Mouse (Mus musculus): ENCODE data around the gene Agmo.

The Agmo gene

GRCm38 (mm10) chr12:37241566-37242021, at the start of gene Agmo:
Gene Agmo (plus strand): TSS chr12:37241641.
- in situ Hi-C loops (cut with MboI, MseI): no loop called here

- in situ Hi-C loops (cut with MboI, MseI): no loop called here
These were observed 10.3 kb upstream of the Agmo start for GRCm38 (mm10) chr12:37231119-37231518.

GRCm38 (mm10) chr12:37240975-37241565, 371 bp upstream of the Agmo start:
- in situ Hi-C loops (cut with MboI, MseI): no loop called here

GRCm38 (mm10) chr12:37242484-37242883, 1.0 kb downstream of the Agmo start:
- in situ Hi-C loops (cut with MboI, MseI): no loop called here

GRCm38 (mm10) chr12:37244876-37245275, 3.4 kb downstream of the Agmo start:
- in situ Hi-C loops (cut with MboI, MseI): no loop called here

- in situ Hi-C loops (cut with MboI, MseI): no loop called here
These were observed 10.2 kb downstream of the Agmo start for GRCm38 (mm10) chr12:37251688-37252087.

GRCm38 (mm10) chr12:37257099-37257498, 15.7 kb downstream of the Agmo start:
- in situ Hi-C loops (cut with MboI, MseI): no loop called here

GRCm38 (mm10) chr12:37259771-37260528, 18.5 kb downstream of the Agmo start:
- in situ Hi-C loops (cut with MboI, MseI): no loop called here

GRCm38 (mm10) chr12:37263685-37264084, 22.2 kb downstream of the Agmo start:
- in situ Hi-C loops (cut with MboI, MseI): no loop called here

GRCm38 (mm10) chr12:37268636-37269152, 27.3 kb downstream of the Agmo start:
- in situ Hi-C loops (cut with MboI, MseI): no loop called here

- in situ Hi-C loops (cut with MboI, MseI): no loop called here
These were observed 31.2 kb downstream of the Agmo start for GRCm38 (mm10) chr12:37272660-37273059.

- in situ Hi-C loops (cut with MboI, MseI): no loop called here
These were observed 32.7 kb downstream of the Agmo start for GRCm38 (mm10) chr12:37273964-37274657.

- in situ Hi-C loops (cut with MboI, MseI): no loop called here
These were observed 33.2 kb downstream of the Agmo start for GRCm38 (mm10) chr12:37274658-37275019.

- in situ Hi-C loops (cut with MboI, MseI): no loop called here
These were observed 65.6 kb downstream of the Agmo start for GRCm38 (mm10) chr12:37306956-37307466.

GRCm38 (mm10) chr12:37310786-37311185, 69.3 kb downstream of the Agmo start:
- in situ Hi-C loops (cut with MboI, MseI): no loop called here

- in situ Hi-C loops (cut with MboI, MseI): no loop called here
These were observed 81.4 kb downstream of the Agmo start for GRCm38 (mm10) chr12:37322860-37323259.

GRCm38 (mm10) chr12:37334987-37335386, 93.5 kb downstream of the Agmo start:
- in situ Hi-C loops (cut with MboI, MseI): no loop called here

GRCm38 (mm10) chr12:37344225-37344624, 102.8 kb downstream of the Agmo start:
- in situ Hi-C loops (cut with MboI, MseI): no loop called here

GRCm38 (mm10) chr12:37345696-37346095, 104.3 kb downstream of the Agmo start:
- in situ Hi-C loops (cut with MboI, MseI): no loop called here

- in situ Hi-C loops (cut with MboI, MseI): loop anchor here (10.0 kb wide), 1 partner anchor 192 kb away; no protein-coding TSS in a partner anchor
These were observed 150.9 kb downstream of the Agmo start for GRCm38 (mm10) chr12:37392316-37392715.

- in situ Hi-C loops (cut with MboI, MseI): no loop called here
These were observed 161.1 kb downstream of the Agmo start for GRCm38 (mm10) chr12:37402541-37402940.

- in situ Hi-C loops (cut with MboI, MseI): loop anchor here (25.0 kb wide), 1 partner anchor 1239 kb away; no protein-coding TSS in a partner anchor
These were observed 184.9 kb downstream of the Agmo start for GRCm38 (mm10) chr12:37426350-37426749.

Data from T-helper 1 cell (primary cell).